Mouse (Mus musculus): ENCODE measurements around the gene 4930535I16Rik. TPM values are rescaled to one million over a fixed set of nuclear protein-coding genes. Genes with fewer than 3 reads are reported as not detected.
A peak's percentile ranks its signal among the peaks of the same experiment; 100 is the strongest.
"Not testable (repeated sequence)": the region's sequence is repeated elsewhere in the genome, so short reads cannot be mapped to it uniquely, and the experiment has no call there.

The 4930535I16Rik gene
- not detected in 2 replicates for polyA plus RNA-seq (2012; rRNA removed)

DNA sequence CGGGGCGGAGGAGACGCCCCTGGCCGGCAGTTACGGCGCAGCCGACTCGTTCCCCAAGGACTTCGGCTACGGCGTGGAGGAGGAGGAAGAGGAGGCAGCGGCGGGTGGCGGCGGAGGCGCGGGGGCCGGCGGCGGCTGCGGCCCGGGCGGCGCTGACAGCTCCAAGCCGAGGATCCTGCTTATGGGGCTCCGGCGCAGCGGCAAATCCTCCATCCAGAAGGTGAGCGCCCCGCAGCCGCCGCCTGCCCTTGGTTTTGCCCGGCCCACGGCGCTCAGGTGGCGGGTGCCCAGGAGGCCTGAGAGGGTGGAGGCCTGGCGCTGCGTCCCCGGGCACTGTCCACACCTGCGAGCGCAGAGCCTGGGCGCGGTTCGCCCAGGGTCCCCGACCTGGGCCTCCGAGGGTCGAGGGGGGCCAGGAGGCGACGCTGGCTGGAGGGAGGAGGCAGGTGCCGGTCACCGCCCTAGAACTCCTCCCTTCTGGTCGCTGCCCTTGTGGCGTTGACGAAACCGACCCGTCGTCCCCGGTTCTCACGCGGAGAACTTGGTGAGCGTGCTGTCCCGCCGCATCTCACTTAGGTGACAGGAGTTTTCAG is at the start of gene 4930535I16Rik:
4930535I16Rik (minus strand) TSS at position 475 of the 593 bp plus-strand sequence.
- no peak for TF ChIP-seq POLR2A (IDR thresholded peaks at IDR 0.05; ENCODE audit: borderline replicate concordance, extremely low read depth, insufficient read depth, insufficient read length, poor library complexity, severe bottlenecking)
- no peak for TF ChIP-seq CTCF (IDR thresholded peaks at IDR 0.05; ENCODE audit: borderline replicate concordance, extremely low read depth, insufficient read depth, insufficient read length)
- peak; percentile 19 for DNase-seq (ENCODE audit: low read depth)

DNA sequence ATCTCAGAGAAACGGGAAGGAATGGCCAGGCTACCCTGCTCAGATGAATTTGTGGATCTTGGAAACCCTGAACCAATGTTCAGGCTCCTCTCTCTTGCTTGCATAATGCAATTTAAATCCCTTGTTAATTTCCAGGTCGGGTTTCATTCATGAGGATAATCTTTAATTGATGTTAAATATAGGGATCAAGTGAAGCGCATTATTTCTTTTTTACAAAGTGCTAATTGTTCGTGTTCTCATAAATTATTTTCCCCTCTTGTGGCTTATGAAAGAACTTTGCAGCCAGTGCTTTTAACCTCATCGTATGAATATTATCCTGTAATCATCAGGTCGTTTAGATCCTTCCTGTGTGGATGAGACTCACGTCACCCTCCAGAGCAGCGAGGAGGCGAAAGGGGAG is 44.9 kb upstream of the 4930535I16Rik start:
- TF ChIP-seq POLR2A (IDR thresholded peaks at IDR 0.05; ENCODE audit: borderline replicate concordance, extremely low read depth, insufficient read depth, insufficient read length, poor library complexity, severe bottlenecking) (no peak), CTCF (IDR thresholded peaks at IDR 0.05; ENCODE audit: borderline replicate concordance, extremely low read depth, insufficient read depth, insufficient read length) (no peak)
- DNase-seq (ENCODE audit: low read depth): peak; percentile 62

DNA sequence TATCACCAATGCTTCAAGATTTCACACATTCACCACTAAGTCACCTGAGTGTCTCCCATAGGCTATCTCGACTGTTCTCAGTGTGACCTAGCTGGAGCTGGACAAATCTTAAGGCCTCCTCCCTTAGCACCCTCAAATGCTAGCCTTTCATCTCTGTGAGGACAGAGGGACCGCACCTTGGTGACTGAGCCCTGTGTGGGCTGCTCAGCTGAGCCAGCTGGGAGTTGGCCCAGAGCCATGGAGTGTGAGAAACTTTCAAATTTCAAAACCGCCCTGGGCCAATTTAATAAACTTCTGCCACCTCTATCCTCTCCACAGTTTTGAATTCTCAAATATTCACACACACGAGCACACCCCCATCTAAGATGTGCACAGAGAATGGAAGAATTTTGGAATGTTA is 43.1 kb upstream of the 4930535I16Rik start:
- TF ChIP-seq CTCF (IDR thresholded peaks at IDR 0.05; ENCODE audit: borderline replicate concordance, extremely low read depth, insufficient read depth, insufficient read length) (no peak), POLR2A (IDR thresholded peaks at IDR 0.05; ENCODE audit: borderline replicate concordance, extremely low read depth, insufficient read depth, insufficient read length, poor library complexity, severe bottlenecking) (no peak)
- DNase-seq (ENCODE audit: low read depth): no peak

DNA sequence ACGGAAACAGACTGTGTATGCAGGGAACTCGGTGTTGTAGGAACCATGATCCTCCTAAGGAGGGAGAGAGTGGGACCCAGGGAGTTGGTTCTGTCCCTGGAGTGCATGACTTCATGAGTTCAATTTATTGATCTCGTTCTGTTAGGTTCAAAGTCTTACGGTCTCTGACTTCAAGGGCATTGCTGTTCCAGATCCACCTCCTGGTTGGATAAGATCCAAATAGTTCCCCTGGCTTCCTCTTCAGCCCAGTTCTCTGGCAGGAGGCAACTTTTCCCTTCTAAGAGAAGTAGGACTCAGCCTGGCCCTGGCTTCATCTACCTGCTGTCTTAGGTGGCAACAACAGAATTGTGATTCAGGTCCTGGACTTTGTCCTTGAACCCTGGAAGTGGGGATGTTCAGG is 40.1 kb upstream of the 4930535I16Rik start:
- no peak for TF ChIP-seq CTCF (IDR thresholded peaks at IDR 0.05; ENCODE audit: borderline replicate concordance, extremely low read depth, insufficient read depth, insufficient read length)
- no peak for TF ChIP-seq POLR2A (IDR thresholded peaks at IDR 0.05; ENCODE audit: borderline replicate concordance, extremely low read depth, insufficient read depth, insufficient read length, poor library complexity, severe bottlenecking)
- no peak for DNase-seq (ENCODE audit: low read depth)

DNA sequence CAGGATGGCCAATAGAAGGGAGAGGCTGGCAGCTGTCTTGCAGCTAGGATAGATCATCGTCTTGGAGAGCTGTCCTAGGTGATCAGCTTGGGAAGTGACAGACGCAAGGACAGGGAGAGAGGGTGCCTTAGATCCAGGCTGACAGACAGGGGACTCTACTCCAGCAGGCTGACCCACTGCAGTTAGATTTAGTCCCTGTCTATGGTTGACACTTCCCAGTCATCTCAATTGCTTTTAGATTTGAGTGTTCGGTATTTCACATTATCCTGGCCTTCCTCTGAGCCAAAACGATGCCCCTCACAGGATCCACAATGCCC is 39.6 kb upstream of the 4930535I16Rik start:
- TF ChIP-seq POLR2A (IDR thresholded peaks at IDR 0.05; ENCODE audit: borderline replicate concordance, extremely low read depth, insufficient read depth, insufficient read length, poor library complexity, severe bottlenecking): no peak
- no peak for TF ChIP-seq CTCF (IDR thresholded peaks at IDR 0.05; ENCODE audit: borderline replicate concordance, extremely low read depth, insufficient read depth, insufficient read length)
- DNase-seq (ENCODE audit: low read depth): no peak

DNA sequence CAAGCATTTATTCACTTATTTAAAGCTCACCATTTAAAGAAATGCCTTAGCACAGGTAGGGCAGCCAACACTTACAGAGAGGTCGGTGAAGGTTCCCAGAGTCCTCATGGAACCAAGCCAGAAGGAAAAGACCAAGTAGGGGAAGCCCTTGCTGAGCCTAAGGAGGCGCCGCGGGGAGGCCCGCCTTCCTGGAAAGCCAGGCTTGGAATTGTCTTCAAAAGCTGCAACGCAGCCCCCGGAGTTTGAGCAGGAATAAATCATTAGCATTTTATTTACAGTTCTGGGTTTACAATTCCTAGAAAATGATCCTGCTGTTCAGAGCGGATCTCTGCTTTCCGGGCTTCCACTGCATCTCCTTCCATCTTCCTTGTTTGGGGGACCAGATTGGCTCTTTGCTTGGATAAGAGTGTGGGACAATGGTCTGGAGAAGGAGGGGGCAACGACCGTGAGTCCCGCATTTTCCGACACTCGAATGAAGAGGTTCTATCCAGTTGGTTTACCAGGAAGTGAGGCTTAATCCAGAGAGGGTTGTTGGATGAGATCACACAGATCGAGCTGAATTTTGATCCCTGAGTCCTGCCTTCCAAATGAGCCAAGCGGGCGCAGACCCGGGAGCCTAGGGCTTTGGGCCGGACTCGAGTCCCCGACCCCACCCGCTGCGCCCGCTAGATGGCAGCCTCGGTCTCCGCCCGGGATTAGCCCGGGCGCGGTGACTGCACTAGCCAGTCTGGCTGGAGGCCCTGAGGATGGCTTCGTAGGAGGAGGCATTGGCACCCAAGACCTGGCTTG is 39.1 kb upstream of the 4930535I16Rik start:
- DNase-seq (ENCODE audit: low read depth): peak; percentile 87
- no peak for TF ChIP-seq POLR2A (IDR thresholded peaks at IDR 0.05; ENCODE audit: borderline replicate concordance, extremely low read depth, insufficient read depth, insufficient read length, poor library complexity, severe bottlenecking)
- peak; percentile 87 for TF ChIP-seq CTCF (IDR thresholded peaks at IDR 0.05; ENCODE audit: borderline replicate concordance, extremely low read depth, insufficient read depth, insufficient read length)

DNA sequence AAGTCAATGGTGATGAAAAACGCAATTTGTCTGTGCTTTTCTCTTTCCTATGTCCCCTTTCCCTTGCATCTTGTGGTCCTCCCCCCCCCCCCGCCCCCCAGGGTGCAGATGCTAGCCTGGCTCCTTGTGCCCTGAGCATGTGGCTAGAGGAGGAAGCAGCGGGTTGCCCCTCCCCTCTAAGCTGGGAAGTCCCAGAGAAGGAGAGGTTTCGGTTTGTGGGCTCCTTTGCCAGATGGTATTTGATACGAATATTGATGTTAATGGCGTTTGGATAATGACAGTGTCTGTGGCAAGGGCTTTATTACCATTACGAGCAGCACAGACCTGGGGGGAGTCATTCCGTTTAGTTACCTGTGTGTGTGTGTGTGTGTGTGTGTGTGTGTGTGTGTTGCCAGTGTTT is 34.2 kb upstream of the 4930535I16Rik start:
- no peak for TF ChIP-seq POLR2A (IDR thresholded peaks at IDR 0.05; ENCODE audit: borderline replicate concordance, extremely low read depth, insufficient read depth, insufficient read length, poor library complexity, severe bottlenecking)
- TF ChIP-seq CTCF (IDR thresholded peaks at IDR 0.05; ENCODE audit: borderline replicate concordance, extremely low read depth, insufficient read depth, insufficient read length): no peak
- DNase-seq (ENCODE audit: low read depth): peak; percentile 26

DNA sequence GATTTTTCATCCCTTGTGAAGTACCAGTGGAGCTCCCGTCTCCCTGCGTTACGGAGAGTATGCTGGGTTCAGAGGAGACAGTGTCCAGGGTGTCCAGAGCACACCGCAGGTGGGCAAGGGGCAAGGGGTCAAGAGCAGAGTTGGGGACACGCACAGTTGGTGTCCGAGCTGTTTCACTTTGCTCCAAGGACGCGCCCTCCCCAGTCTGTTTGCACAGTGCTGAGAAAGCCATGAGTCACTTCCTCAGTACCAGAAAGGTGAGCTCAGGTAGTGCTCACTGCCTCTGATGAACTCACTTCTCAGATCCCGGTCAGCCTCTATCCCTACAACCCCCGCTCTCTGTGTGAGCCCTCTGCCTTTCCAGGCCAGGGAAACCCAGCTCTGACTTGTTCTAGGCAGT is 31.8 kb upstream of the 4930535I16Rik start:
- TF ChIP-seq CTCF (IDR thresholded peaks at IDR 0.05; ENCODE audit: borderline replicate concordance, extremely low read depth, insufficient read depth, insufficient read length) (no peak), POLR2A (IDR thresholded peaks at IDR 0.05; ENCODE audit: borderline replicate concordance, extremely low read depth, insufficient read depth, insufficient read length, poor library complexity, severe bottlenecking) (no peak)
- DNase-seq (ENCODE audit: low read depth): no peak

DNA sequence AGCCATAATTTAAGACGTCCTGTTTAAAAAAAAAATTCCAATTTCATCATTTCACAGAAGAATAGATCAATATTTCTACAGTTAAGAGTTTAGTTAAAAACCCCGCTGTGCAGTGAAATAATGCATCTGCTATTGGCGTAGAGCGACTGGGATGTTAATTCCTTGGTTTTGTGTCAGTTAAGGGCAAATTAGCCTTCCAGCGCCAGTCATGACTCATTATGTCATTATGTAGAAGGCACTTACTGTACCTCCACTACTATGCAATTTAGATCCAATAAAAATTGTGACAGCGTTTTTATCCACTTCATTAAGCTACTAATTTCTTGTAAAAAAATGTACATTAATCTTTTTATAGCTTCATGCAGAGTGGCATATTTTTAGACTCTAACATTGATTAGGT is 31.1 kb upstream of the 4930535I16Rik start:
- TF ChIP-seq POLR2A (IDR thresholded peaks at IDR 0.05; ENCODE audit: borderline replicate concordance, extremely low read depth, insufficient read depth, insufficient read length, poor library complexity, severe bottlenecking) (no peak), CTCF (IDR thresholded peaks at IDR 0.05; ENCODE audit: borderline replicate concordance, extremely low read depth, insufficient read depth, insufficient read length) (no peak)
- peak; percentile 71 for DNase-seq (ENCODE audit: low read depth)

DNA sequence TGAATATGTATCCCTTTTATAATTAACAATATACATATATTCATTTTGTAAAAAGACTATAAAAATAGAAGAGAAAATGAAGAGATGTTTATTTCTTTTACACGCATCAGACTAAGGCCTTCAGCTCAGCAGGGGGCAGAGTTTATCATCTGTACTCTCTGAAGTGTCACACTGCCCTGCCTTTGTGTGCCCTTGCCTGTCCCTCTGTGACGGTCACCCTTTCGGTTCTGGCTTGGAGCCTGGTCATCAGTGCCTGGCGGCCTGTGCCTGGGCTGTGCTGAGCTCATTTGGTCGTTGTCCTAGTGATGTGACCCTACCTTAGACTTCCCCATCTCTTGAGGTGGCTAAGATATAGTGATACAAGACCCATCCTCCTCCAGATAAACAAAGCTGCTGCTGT is 29.3 kb upstream of the 4930535I16Rik start:
- no peak for DNase-seq (ENCODE audit: low read depth)
- TF ChIP-seq POLR2A (IDR thresholded peaks at IDR 0.05; ENCODE audit: borderline replicate concordance, extremely low read depth, insufficient read depth, insufficient read length, poor library complexity, severe bottlenecking) (no peak), CTCF (IDR thresholded peaks at IDR 0.05; ENCODE audit: borderline replicate concordance, extremely low read depth, insufficient read depth, insufficient read length) (no peak)

DNA sequence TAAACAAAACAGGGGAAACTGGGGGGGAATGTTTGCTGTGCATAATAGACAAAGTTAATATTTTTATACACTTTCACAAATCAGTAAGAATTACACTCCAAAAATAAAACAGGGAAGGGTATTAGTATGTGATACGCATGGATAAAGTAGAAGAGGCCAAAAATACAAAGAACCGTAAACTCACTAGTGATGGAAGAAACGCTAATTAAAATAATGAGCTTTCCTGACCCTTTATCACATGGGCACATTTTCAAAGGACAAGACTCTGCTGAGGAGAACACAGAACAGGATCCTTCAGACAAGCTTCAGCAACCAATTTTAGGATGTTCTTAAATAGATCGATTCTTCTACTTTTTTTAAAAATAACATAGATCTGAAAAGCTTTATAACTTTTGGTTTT is 28.9 kb upstream of the 4930535I16Rik start:
- TF ChIP-seq POLR2A (IDR thresholded peaks at IDR 0.05; ENCODE audit: borderline replicate concordance, extremely low read depth, insufficient read depth, insufficient read length, poor library complexity, severe bottlenecking): no peak
- no peak for DNase-seq (ENCODE audit: low read depth)

DNA sequence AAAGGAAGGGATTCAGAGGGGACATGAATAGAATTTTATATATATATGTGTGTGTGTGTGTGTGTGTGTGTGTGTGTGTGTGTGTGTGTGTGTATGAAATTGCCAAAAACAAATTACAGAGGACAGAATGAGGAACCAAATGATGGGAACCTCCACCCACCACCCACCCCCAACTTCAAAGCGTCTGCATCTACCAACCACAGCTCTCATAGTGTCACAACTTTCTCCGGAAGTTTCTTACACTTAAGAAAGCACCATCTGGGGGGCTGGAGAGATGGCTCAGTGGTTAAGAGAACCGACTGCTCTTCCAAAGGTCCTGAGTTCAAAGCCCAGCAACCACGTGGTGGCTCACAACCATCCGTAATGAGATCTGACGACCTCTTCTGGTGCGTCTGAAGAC is 23.1 kb upstream of the 4930535I16Rik start:
- not testable (repeated sequence) for DNase-seq (ENCODE audit: low read depth)

Data from brain, embryonic 14.5 days (tissue).